25 mouse cellular contexts compared by ENCODE assay signal in the genomic region with DNA sequence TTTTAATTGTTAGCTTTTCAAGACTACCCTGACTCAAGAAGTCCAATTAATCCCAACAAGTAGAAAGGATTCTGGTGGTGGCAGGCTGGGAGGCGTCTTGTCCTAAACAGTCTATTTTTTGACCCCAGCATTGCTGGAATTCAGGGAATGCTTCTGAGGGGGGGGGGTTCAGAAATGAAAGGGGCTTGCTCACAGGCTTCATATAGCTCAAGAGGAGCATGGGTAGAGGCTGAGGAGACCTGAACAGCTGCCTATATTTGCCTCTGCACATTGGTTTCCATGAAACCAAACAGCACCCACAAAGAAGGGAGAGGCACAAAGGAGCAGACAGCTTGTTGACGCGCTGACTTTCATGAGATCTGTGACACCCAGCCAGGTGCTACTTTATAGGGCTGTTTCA.
A peak's percentile ranks its signal among the peaks of the same experiment; 100 is the strongest.
DNase-seq lines count a peak whose midpoint lies in the region; ATAC-seq and TF ChIP-seq lines count a peak whose summit lies in the region.
"Had no signal": no experiment of that assay in that cellular context is flagged by ENCODE, and none has a peak within 500 bp of the region (broad histone marks: within the 10 kb centered on the region; RNA-seq: fewer than 3 reads in every experiment).

No protein-coding gene starts in this region.

- intact Hi-C loops in heart, adult 2 months (cut with DNase I), result no loop called here

- no peak for TF ChIP-seq POLR2A in heart, adult 2 months (IDR thresholded peaks at IDR 0.05; ENCODE audit: insufficient read depth, low read depth, low read length)

- no peaks in the 10 kb centered on the region for H3K36me3 ChIP-seq in heart, embryonic 13.5 days
- no peaks in the 10 kb centered on the region for H3K36me3 ChIP-seq in heart, adult 2 months (ENCODE audit: control insufficient read depth, insufficient read depth, low read length)
- no peaks in the 10 kb centered on the region for H3K36me3 ChIP-seq in kidney, postnatal 0 days (ENCODE audit: insufficient read depth, low read length)
- H3K36me3 ChIP-seq in limb, embryonic 13.5 days, result no peaks in the 10 kb centered on the region
- H3K36me3 ChIP-seq: embryonic facial prominence, embryonic 12.5 days; forebrain, embryonic 12.5 days; heart, embryonic 12.5 days; hindbrain, embryonic 12.5 days had no signal

- H3K27ac ChIP-seq in heart, embryonic 13.5 days (replicated peaks), result peak overlapping the region; percentile 40; the same call in 1 of the 2 replicates
- no peak overlapping the region for H3K27ac ChIP-seq in heart, adult 2 months
- H3K27ac ChIP-seq in kidney, postnatal 0 days, result no peak overlapping the region
- H3K27ac ChIP-seq in limb, embryonic 13.5 days, result 0 out of 2 replicates have a peak overlapping the region, but pooled peaks have one; percentile 28
- H3K27ac ChIP-seq: forebrain, embryonic 12.5 days; gastrocnemius, adult 2 months; hindbrain, embryonic 12.5 days had no signal

- TF ChIP-seq EP300 in heart, adult 2 months (IDR thresholded peaks at IDR 0.05; ENCODE audit: insufficient read depth, low read depth, low read length), result no peak

- H3K79me2 ChIP-seq in heart, adult 2 months (replicated peaks; ENCODE audit: control insufficient read depth, insufficient read depth, low read length), result no peaks in the 10 kb centered on the region

- no peak for TF ChIP-seq CTCF in heart, adult 2 months (IDR thresholded peaks at IDR 0.05)
- TF ChIP-seq CTCF in kidney, postnatal 0 days (IDR thresholded peaks at IDR 0.05; ENCODE audit: low read depth), result no peak

- H3K4me1 ChIP-seq in heart, embryonic 13.5 days, result peaks cover 41% of the 10 kb centered on the region
- H3K4me1 ChIP-seq in heart, adult 2 months (ENCODE audit: control insufficient read depth, insufficient read depth, low read length), result no peaks in the 10 kb centered on the region; the same call in 1 of the 2 replicates
- 0 out of 2 replicates have a peak, but pooled peaks cover 4% of the 10 kb centered on the region for H3K4me1 ChIP-seq in kidney, postnatal 0 days (replicated peaks; ENCODE audit: insufficient read depth, low read length)
- H3K4me1 ChIP-seq in limb, embryonic 13.5 days, result peaks cover 34% of the 10 kb centered on the region

- peak; percentile 10 for DNase-seq in embryo, embryonic 10.5 days (ENCODE audit: low spot score)
- no peak for DNase-seq in embryo, embryonic 9.5 days (ENCODE audit: extremely low spot score)
- no peak for DNase-seq in heart, adult 2 months
- peak; percentile 44 for DNase-seq in kidney, postnatal 0 days (ENCODE audit: low spot score)
- DNase-seq in kidney, postnatal 25 days, result no peak
- DNase-seq in B cell, adult 2 months, result no peak
- DNase-seq: adrenal gland, adult 2 months; adrenal gland, postnatal 25 days; cerebellum, adult 18-20 months; cerebellum, adult 9-11 months; cerebellum, postnatal 36 days; forebrain, postnatal 0 days; gastrocnemius, adult 2 months; gastrocnemius, postnatal 25 days; heart, postnatal 14 days had no signal

- no peak overlapping the region for H3K4me2 ChIP-seq in heart, embryonic 13.5 days
- H3K4me2 ChIP-seq in kidney, postnatal 0 days (ENCODE audit: low read length), result no peak overlapping the region
- no peak overlapping the region for H3K4me2 ChIP-seq in limb, embryonic 13.5 days (replicated peaks)
- H3K4me2 ChIP-seq: embryonic facial prominence, embryonic 12.5 days; forebrain, embryonic 12.5 days; heart, embryonic 12.5 days; hindbrain, embryonic 12.5 days had no signal

- ATAC-seq in heart, embryonic 13.5 days (ENCODE audit: extremely low read depth, insufficient number of reproducible peaks, low FRiP score, low TSS enrichment), result no peak
- no peak for ATAC-seq in kidney, postnatal 0 days (replicated peaks; ENCODE audit: low FRiP score, low read depth)
- peak; percentile 55; the same call in 1 of the 2 replicates for ATAC-seq in limb, embryonic 13.5 days (ENCODE audit: low FRiP score, low read depth)
- ATAC-seq: forebrain, postnatal 0 days; hindbrain, embryonic 16.5 days; inflammation-experienced regulatory T-cells, adult 6 months; intestine, postnatal 0 days had no signal

- H3K9ac ChIP-seq in heart, embryonic 13.5 days, result no peak overlapping the region
- H3K9ac ChIP-seq in heart, adult 2 months (ENCODE audit: low read depth, low read length), result no peak overlapping the region
- H3K9ac ChIP-seq in kidney, postnatal 0 days (ENCODE audit: low read depth, low read length), result no peak overlapping the region
- H3K9ac ChIP-seq in limb, embryonic 13.5 days, result no peak overlapping the region
- H3K9ac ChIP-seq: embryonic facial prominence, embryonic 12.5 days; forebrain, embryonic 12.5 days; forebrain, postnatal 0 days; heart, embryonic 12.5 days; hindbrain, embryonic 12.5 days had no signal

- 60% methylated on average over 3 of the region's 3 CpGs for WGBS in heart, embryonic 13.5 days
- WGBS in heart, adult 2 months, result 89% methylated on average over 3 of the region's 3 CpGs
- 79% methylated on average over 3 of the region's 3 CpGs for WGBS in kidney, postnatal 0 days
- 60% methylated on average over 3 of the region's 3 CpGs for WGBS in limb, embryonic 13.5 days

- H3K4me3 ChIP-seq in heart, embryonic 13.5 days, result no peak overlapping the region
- H3K4me3 ChIP-seq in heart, adult 2 months, result no peak overlapping the region
- no peak overlapping the region for H3K4me3 ChIP-seq in kidney, postnatal 0 days (replicated peaks; ENCODE audit: low read depth, low read length)
- H3K4me3 ChIP-seq in limb, embryonic 13.5 days, result no peak overlapping the region
- H3K4me3 ChIP-seq: embryonic facial prominence, embryonic 12.5 days; forebrain, embryonic 12.5 days; gastrocnemius, adult 2 months; heart, embryonic 12.5 days; hindbrain, embryonic 12.5 days had no signal

- no peaks in the 10 kb centered on the region for H3K27me3 ChIP-seq in heart, embryonic 13.5 days (replicated peaks)
- H3K27me3 ChIP-seq in heart, adult 2 months (ENCODE audit: control insufficient read depth, insufficient read depth, low read length), result no peaks in the 10 kb centered on the region
- H3K27me3 ChIP-seq in kidney, postnatal 0 days (ENCODE audit: insufficient read depth, low read length), result no peaks in the 10 kb centered on the region
- H3K27me3 ChIP-seq in limb, embryonic 13.5 days, result peaks cover 1% of the 10 kb centered on the region; the same call in 1 of the 2 replicates
- H3K27me3 ChIP-seq: CH12.LX; embryonic facial prominence, embryonic 12.5 days; forebrain, embryonic 12.5 days; heart, embryonic 12.5 days; hindbrain, embryonic 12.5 days had no signal

- H3K9me3 ChIP-seq in heart, embryonic 13.5 days, result no peaks in the 10 kb centered on the region
- no peaks in the 10 kb centered on the region for H3K9me3 ChIP-seq in kidney, postnatal 0 days (replicated peaks; ENCODE audit: low read length)
- H3K9me3 ChIP-seq in limb, embryonic 13.5 days, result no peaks in the 10 kb centered on the region
- H3K9me3 ChIP-seq: embryonic facial prominence, embryonic 12.5 days; forebrain, embryonic 12.5 days; heart, embryonic 12.5 days; hindbrain, embryonic 12.5 days had no signal

Comparison
In these comparisons a context has a peak if more than half of its experiments do, and no peak if none do; other contexts are left out.
1. DNase-seq: peak in embryo, embryonic 10.5 days (single experiment) and kidney, postnatal 0 days (single experiment); none in embryo, embryonic 9.5 days (single experiment), heart, adult 2 months (0 of 2), kidney, postnatal 25 days (0 of 2) and B cell, adult 2 months (0 of 2).
2. H3K27ac ChIP-seq: peak in heart, embryonic 13.5 days (single experiment) and limb, embryonic 13.5 days (single experiment); none in heart, adult 2 months (single experiment) and kidney, postnatal 0 days (single experiment).